Mouse (Mus musculus) small intestine, adult 2 months (tissue): ENCODE results near the gene Fam189a1.

Experiments used
- CTCF ChIP-seq: fragments of 200-500 bp; IDR thresholded peaks from 2 replicates; pipeline ENCODE4 v1.5.1; 2012; ENCODE audit warnings: low read depth, mild to moderate bottlenecking, control low read depth, inconsistent platforms, low read length, moderate library complexity, mixed read lengths; ENCODE audit not compliant: insufficient replicate concordance, insufficient read length; ENCODE audit errors: extremely low read depth
- POLR2A ChIP-seq: fragments of 200-500 bp; IDR thresholded peaks from 2 replicates; pipeline ENCODE4 v1.6.1; 2012; ENCODE audit warnings: low read depth, mild to moderate bottlenecking, control low read depth, inconsistent platforms, low read length, moderate library complexity

GRCm38 (mm10) chr7:64808876-64809275 is 347.5 kb downstream of the Fam189a1 start:
- no peak for TF ChIP-seq CTCF
- no peak for TF ChIP-seq POLR2A
